Mouse (Mus musculus) kidney, postnatal 0 days (tissue): ENCODE measurements around the gene Scamp4. TPM values are rescaled to one million over a fixed set of nuclear protein-coding genes. Genes with fewer than 3 reads are reported as not detected.
"Not testable (repeated sequence)": the region's sequence is repeated elsewhere in the genome, so short reads cannot be mapped to it uniquely, and the experiment has no call there.

ENCODE experiments used
- ATAC-seq: fragments of 200-750 bp; cut with Nextera tagmentation; replicated peaks from 2 replicates; pipeline ENCODE4 v1.8.0; 2017; ENCODE audit warnings: low read depth, moderate number of reproducible peaks, moderate TSS enrichment, moderate library complexity; ENCODE audit not compliant: low FRiP score
- DNase-seq: peaks from one replicate; pipeline ENCODE4 v3.0.0-alpha.2; 2016; ENCODE audit warnings: low spot score
- H3K27ac ChIP-seq: fragments of 300-500 bp; sonication (generic); 2 replicates; pipeline ENCODE4 v1.5.1; 2014; ENCODE audit warnings: mild to moderate bottlenecking
- H3K27me3 ChIP-seq: fragments of 300-500 bp; sonication (generic); 2 replicates; pipeline ENCODE4 v1.6.1; 2014; ENCODE audit warnings: low read length, mixed read lengths; ENCODE audit not compliant: insufficient read depth
- H3K36me3 ChIP-seq: fragments of 300-500 bp; sonication (generic); 2 replicates; pipeline ENCODE4 v1.6.1; 2014; ENCODE audit warnings: low read length, mixed read lengths; ENCODE audit not compliant: insufficient read depth
- H3K4me1 ChIP-seq: fragments of 300-500 bp; sonication (generic); replicated peaks from 2 replicates; pipeline ENCODE4 v1.6.1; 2014; ENCODE audit warnings: antibody characterized with exemption, low read length, mixed read lengths; ENCODE audit not compliant: insufficient read depth
- H3K4me2 ChIP-seq: fragments of 300-500 bp; sonication (generic); 2 replicates; pipeline ENCODE4 v1.6.1; 2014; ENCODE audit warnings: mild to moderate bottlenecking, low read length, moderate library complexity, mixed read lengths
- H3K4me3 ChIP-seq: fragments of 300-500 bp; sonication (generic); replicated peaks from 2 replicates; pipeline ENCODE4 v1.5.1; 2014; ENCODE audit warnings: low read depth, low read length
- H3K9ac ChIP-seq: fragments of 300-500 bp; sonication (generic); 2 replicates; pipeline ENCODE4 v1.6.1; 2014; ENCODE audit warnings: low read depth, low read length
- H3K9me3 ChIP-seq: fragments of 300-500 bp; sonication (generic); replicated peaks from 2 replicates; pipeline ENCODE4 v1.6.1; 2016; ENCODE audit warnings: low read length, inconsistent platforms, mixed read lengths
- CTCF ChIP-seq: IDR thresholded peaks from 2 replicates; pipeline ENCODE4 v1.5.1; 2016; ENCODE audit warnings: antibody characterized with exemption, low read depth, mild to moderate bottlenecking, moderate library complexity
- WGBS: fragments of 180-500 bp; shearing (Covaris S2); extraction: QIAGEN DNeasy Blood & Tissue Kit; methylation state at CpG from one replicate; pipeline ENCODE4 v1.1.7; 2014; 5-methylcytosine and 5-hydroxymethylcytosine counted together
- polyA plus RNA-seq: library from polyadenylated mRNA; unstranded; fragments of >200 nt; fragmentation: Nextera tagmentation; extraction: Ambion mirVana; gene quantifications from 2 replicates; pipeline ENCODE4 v1.2.1, GENCODE M21; 2015

The Scamp4 gene
- polyA plus RNA-seq, 1 experiment from 2014 or later, result 80.7 TPM

- H3K27me3 ChIP-seq, result no peaks in the 10 kb centered on the region
- WGBS, result 76% methylated on average over 4 of the region's 4 CpGs
- DNase-seq (no peak), ATAC-seq (no peak)
- H3K27ac ChIP-seq, result peak overlapping the region; percentile 42; the same call in 1 of the 2 replicates
- H3K9ac ChIP-seq, result 0 out of 2 replicates have a peak overlapping the region, but pooled peaks have one; percentile 19
- 0 out of 2 replicates have a peak overlapping the region, but pooled peaks have one; percentile 3 for H3K4me2 ChIP-seq
- H3K4me1 ChIP-seq, result peaks cover 36% of the 10 kb centered on the region
- peaks cover 3% of the 10 kb centered on the region; the same call in 1 of the 2 replicates for H3K36me3 ChIP-seq
- no peaks in the 10 kb centered on the region for H3K9me3 ChIP-seq
- TF ChIP-seq CTCF, result no peak
- no peak overlapping the region for H3K4me3 ChIP-seq
Observed at GRCm38 (mm10) chr10:80625764-80626163, 23.1 kb downstream of the Scamp4 start.

GRCm38 (mm10) chr10:80627685-80628084 lies 25.0 kb downstream of the Scamp4 start:
- Histone ChIP-seq H3K4me2 (no peak overlapping the region), H3K9me3 (no peaks in the 10 kb centered on the region), H3K4me1 (peaks cover 34% of the 10 kb centered on the region; the same call in 1 of the 2 replicates), H3K27me3 (no peaks in the 10 kb centered on the region), H3K4me3 (no peak overlapping the region), H3K9ac (0 out of 2 replicates have a peak overlapping the region, but pooled peaks have one; percentile 0), H3K27ac (peak overlapping the region; percentile 64), H3K36me3 (peaks cover 3% of the 10 kb centered on the region; the same call in 1 of the 2 replicates)
- TF ChIP-seq CTCF, result no peak
- DNase-seq (peak; percentile 91), ATAC-seq (peak; percentile 87)
- 14% methylated on average over 2 of the region's 2 CpGs for WGBS

GRCm38 (mm10) chr10:80628925-80629324 lies 26.3 kb downstream of the Scamp4 start:
- Histone ChIP-seq H3K4me1 (peaks cover 31% of the 10 kb centered on the region; the same call in 1 of the 2 replicates), H3K9ac (0 out of 2 replicates have a peak overlapping the region, but pooled peaks have one; percentile 31), H3K4me3 (no peak overlapping the region), H3K27me3 (no peaks in the 10 kb centered on the region), H3K36me3 (peaks cover 3% of the 10 kb centered on the region; the same call in 1 of the 2 replicates), H3K9me3 (no peaks in the 10 kb centered on the region), H3K4me2 (no peak overlapping the region), H3K27ac (0 out of 2 replicates have a peak overlapping the region, but pooled peaks have one; percentile 5)
- ATAC-seq (no peak), DNase-seq (no peak)
- WGBS, result 80% methylated on average over 9 of the region's 9 CpGs
- TF ChIP-seq CTCF, result no peak

GRCm38 (mm10) chr10:80635345-80635744 lies 32.7 kb downstream of the Scamp4 start:
- DNase-seq (no peak), ATAC-seq (peak; percentile 7; the same call in 1 of the 2 replicates)
- no peak overlapping the region for H3K9ac ChIP-seq
- no peaks in the 10 kb centered on the region for H3K27me3 ChIP-seq
- no peak overlapping the region for H3K4me3 ChIP-seq
- no peak for TF ChIP-seq CTCF
- no peaks in the 10 kb centered on the region for H3K9me3 ChIP-seq
- H3K4me1 ChIP-seq, result no peaks in the 10 kb centered on the region
- no peak overlapping the region for H3K27ac ChIP-seq
- peaks cover 56% of the 10 kb centered on the region for H3K36me3 ChIP-seq
- WGBS, result 66% methylated on average over 6 of the region's 6 CpGs
- no peak overlapping the region for H3K4me2 ChIP-seq

- no peak overlapping the region for H3K4me2 ChIP-seq
- WGBS, result 89% methylated on average over 10 of the region's 10 CpGs
- H3K27ac ChIP-seq, result no peak overlapping the region
- no peak for ATAC-seq
- no peak for DNase-seq
- H3K9ac ChIP-seq, result no peak overlapping the region
- no peaks in the 10 kb centered on the region for H3K27me3 ChIP-seq
- no peaks in the 10 kb centered on the region for H3K9me3 ChIP-seq
- 0 out of 2 replicates have a peak, but pooled peaks cover 5% of the 10 kb centered on the region for H3K4me1 ChIP-seq
- H3K36me3 ChIP-seq, result peaks cover 33% of the 10 kb centered on the region
- no peak overlapping the region for H3K4me3 ChIP-seq
- TF ChIP-seq CTCF, result no peak
Observed at GRCm38 (mm10) chr10:80646936-80647335, 44.3 kb downstream of the Scamp4 start.

GRCm38 (mm10) chr10:80649910-80650309 lies 47.2 kb downstream of the Scamp4 start:
- peaks cover 11% of the 10 kb centered on the region; the same call in 1 of the 2 replicates for H3K36me3 ChIP-seq

More at GRCm38 (mm10) chr10:80649910-80650309, 47.2 kb downstream of the Scamp4 start:
- H3K4me2 ChIP-seq, H3K4me1 ChIP-seq, H3K27ac ChIP-seq, DNase-seq, H3K4me3 ChIP-seq, H3K9ac ChIP-seq, ATAC-seq, H3K9me3 ChIP-seq, H3K27me3 ChIP-seq: not testable (repeated sequence)
- 91% methylated on average over 6 of the region's 6 CpGs for WGBS
